Mouse (Mus musculus): ENCODE measurements around the gene Otulinl.

The Otulinl gene

GRCm38 (mm10) chr15:27647686-27648085, 33.7 kb downstream of the Otulinl start:
- DNase-seq: peak in 1 of 2 experiments; percentile 65

GRCm38 (mm10) chr15:27646665-27647064, 34.7 kb downstream of the Otulinl start:
- DNase-seq: no peak

- no peak for DNase-seq
These were observed 36.1 kb downstream of the Otulinl start for GRCm38 (mm10) chr15:27645250-27645649.

GRCm38 (mm10) chr15:27642895-27643294, 38.5 kb downstream of the Otulinl start:
- DNase-seq: peak; percentile 51 to 57

GRCm38 (mm10) chr15:27641171-27641570, 40.2 kb downstream of the Otulinl start:
- no peak for DNase-seq

DNA sequence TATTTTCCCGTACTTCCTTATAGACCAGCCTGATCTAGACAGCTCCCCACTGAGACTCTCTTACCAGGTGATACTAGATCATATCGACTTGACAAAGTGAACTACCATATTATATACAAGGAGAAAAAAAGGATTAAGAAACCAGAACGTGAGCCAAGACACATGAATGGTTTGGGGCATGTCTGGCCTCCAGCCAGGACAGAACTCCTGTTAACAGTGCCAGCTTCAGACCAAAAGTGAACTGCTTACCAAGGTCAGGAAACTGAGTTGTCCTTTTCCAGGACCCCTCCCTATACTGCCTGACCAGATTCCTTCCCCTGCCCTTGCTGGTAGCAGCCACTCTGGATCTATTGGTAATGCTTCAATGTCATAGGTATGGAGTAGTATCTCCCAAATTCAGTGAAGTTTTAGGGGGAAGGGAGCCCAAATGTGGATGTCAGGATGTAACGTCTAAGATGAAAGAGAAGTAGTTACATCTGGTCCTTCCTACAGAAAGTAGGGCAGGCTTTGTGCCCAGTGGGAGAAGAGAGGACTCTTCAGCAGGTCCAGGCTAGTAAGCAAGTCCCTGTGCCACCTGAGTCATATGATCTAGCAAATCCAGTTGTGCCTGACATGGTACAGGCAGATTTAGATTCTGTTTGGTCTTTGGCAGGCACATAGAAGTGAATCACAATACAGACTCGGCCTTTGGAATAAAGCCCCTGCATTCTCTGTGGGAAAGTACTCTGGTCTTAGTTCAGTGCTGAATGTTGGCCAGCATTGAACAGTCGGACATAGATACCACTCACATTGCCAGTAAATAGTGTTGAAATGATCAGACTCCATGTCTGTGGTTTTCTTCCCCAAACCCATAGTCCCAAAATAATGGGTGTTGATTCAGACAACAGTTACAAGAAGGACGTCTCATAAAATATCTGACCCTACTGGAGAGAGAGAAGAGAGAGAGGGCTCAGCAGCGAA, 47.2 kb downstream of the Otulinl start:
- DNase-seq: peak in 1 of 2 experiments; percentile 18

GRCm38 (mm10) chr15:27630601-27631383, 50.6 kb downstream of the Otulinl start, which contains the start of gene Otulin:
TSS of gene Otulin (minus strand) at chr15:27630693.
- peak; percentile 100 for DNase-seq

DNA sequence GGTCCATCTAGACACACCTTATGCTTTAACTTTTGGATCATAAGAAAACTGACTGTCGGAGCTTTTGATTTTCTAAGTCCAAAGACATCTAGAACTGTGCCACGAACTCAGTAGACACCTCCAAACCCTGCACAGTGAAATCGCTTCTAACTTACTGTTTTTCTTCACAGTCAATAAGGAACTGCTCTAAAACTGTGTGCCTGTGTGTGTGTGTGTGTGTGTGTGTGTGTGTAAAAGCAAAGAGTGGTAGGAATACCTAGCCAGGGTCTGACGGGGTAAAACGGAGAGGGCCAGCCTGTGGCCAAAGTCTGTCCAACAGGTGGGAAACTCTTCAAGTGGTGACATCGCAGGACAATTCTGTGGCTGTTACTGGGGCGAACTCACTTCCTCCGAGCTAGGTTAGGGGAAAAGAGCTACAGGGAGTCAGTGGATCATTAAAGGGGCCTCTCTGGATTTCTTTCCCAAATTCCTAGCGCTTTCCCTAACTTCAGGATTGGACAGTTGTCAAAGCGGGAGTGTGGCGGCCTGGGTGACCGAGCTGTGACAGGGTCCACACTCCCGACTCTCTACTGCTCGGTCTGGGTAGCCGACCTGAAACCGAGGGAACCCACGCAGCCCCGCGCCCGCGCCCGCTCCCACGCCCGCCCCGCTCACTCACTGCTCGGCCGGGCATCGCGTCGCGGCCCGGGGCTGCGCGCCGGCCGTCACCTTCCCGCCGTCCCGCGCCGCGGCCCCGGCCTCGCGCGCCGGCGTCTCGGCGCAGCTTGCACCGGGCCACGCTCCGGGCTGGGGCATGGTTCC, 51.4 kb downstream of the Otulinl start:
- DNase-seq: peak; percentile 18 to 55

DNA sequence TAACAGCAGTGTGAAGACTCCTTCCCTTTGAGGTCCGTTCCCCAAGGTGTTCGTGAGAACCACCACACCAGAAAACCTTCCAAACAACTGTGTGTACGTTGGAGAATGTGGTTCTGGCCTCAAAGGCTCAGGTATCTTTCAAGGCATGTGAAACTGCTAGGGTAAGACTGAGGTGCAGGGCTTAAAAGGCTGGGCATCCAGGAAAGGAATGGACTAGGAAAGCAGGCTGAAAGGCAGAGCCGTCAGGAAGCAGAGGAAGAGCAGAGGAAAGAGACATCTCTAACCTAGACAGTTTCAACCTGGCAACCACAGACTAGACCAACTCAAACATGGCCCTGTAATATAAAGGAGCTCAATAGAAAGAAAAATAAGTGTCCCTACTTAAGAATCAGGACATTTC, 52.3 kb downstream of the Otulinl start:
- no peak for DNase-seq

DNA sequence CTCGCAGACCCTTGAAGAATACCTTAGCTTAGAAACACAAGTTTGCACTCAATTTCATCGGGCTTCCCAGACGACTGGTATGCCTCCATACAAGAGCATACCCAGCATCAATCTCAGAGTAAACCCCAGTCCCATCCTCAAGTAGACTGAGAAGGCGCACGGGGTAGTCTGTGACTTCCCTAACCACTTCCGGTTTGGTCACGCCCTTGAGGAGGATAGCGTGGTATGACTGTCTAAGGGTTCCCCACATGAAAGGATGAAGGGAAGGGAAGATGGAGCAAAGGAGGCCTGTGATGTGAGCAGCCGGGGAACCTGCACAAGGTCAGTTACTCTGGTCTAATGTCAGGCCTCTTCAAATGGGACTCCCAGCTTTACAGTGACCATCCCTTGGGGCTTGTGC, 53.6 kb downstream of the Otulinl start:
- no peak for DNase-seq

DNA sequence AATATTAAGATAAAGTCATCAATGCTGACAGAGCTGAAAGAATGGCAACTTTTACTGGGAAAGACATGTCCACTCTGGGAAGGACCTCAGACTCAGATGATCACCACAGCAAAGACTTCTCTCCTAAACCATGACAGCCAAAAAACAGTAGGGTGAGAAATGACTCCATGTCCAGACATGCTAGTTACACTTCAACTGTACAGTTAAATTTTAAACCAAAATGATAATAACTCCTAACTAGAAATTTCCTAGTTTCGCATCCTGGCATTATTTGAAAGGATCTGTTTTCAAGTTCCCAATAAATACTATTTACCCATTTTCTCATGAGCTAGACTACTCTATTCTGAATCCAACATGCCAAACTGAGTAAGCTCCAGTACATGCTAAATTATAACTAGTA, 55.1 kb downstream of the Otulinl start:
- DNase-seq: no peak

GRCm38 (mm10) chr15:27625890-27626255, 55.5 kb downstream of the Otulinl start:
- no peak for DNase-seq

DNA sequence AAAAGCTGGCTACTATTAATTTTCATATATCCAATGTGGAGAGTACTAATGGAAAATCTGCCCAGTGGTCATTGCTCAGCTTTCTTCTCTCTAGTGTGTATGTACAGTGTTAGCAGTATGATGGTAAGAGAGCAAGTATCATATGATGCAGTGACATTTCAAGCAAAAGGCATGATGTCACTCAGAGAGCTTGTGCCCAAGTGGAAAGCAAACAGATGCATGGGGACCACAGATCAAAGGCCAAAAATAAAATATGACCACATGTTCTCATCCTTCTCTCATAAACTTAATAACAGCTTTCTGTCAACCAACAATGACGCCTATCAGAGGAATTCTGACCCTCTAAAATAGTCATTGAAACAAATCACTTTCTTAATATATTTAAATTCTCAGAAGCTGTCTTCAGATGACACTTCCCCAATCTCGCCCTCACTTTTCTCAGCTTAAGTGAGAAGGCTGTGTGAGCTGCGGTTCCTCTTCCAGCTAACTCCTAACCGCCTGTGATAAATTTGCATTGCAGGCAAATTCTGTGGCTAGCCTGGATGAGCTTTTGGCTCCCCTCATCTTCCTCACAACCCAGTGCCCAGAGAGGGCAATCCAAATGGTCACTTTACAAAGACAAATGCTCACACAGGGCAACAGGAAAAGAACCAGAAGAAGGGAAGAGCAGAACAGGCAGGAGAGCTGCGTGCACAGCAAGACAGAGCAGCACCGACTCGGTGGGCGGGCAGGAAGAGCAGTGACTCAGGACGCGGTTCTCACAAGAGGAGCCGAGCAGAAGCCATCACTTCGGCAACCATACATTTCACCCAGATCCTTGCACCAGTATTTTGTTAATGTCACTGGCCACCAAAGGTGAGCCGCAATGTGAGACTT, 56.1 kb downstream of the Otulinl start:
- no peak for DNase-seq

DNA sequence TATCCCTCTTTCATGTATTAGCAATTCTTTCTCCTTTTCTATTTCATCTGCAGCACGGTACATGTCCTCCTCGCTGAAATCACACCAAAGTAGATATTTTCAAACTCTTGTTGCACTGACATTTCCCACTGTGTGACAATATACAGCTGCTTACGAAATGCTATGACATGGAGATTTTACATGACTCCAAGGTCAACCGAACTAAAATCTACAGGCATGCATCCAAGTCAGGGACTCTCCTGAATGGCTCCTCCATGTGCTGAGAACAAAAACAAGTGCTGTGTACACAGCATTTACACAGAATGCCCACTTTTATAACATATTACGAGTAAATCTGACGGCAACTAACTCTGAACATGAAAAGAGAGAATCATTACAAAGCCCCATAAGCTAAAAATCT, 58.1 kb downstream of the Otulinl start:
- no peak for DNase-seq

- DNase-seq: peak; percentile 45 to 58
These were observed 60.7 kb downstream of the Otulinl start for GRCm38 (mm10) chr15:27620475-27621185.

DNA sequence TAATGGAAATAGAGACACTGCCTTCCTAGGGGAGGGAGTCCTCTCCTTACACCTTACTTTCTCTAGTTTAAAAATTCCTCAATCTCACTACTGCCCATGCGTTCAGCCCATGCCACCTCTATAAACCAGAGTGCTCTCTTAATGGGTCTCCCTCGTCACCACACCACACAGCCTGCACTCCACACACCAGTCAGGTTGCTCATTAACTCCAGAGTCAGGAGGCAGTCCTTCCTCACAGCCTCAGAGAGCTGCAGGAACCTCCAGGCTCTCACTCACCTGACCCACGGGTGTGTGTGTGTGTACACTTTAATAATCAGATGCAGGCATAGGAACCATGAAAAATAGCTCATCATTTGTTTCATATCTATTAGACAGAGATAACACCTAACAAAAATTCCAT, 61.7 kb downstream of the Otulinl start:
- no peak for DNase-seq

GRCm38 (mm10) chr15:27618778-27619533, 62.4 kb downstream of the Otulinl start:
- DNase-seq: no peak

DNA sequence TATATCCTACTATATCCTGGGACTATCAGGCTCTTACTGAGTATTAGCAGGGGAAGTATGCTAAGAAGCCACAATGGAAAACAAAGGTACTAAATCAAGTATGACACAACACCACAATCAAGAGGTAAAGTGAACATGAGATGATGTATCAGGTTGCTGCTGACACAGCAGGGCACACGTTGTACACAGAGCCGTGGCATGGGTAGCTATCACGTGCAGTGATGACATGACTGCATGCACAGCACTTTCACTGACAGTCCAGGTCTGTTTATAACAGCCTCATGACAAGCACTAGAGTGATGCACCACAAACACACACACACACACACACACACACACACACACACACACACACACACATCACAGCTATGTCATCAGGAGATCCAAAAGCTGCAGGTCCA, 64.2 kb downstream of the Otulinl start:
- no peak for DNase-seq

GRCm38 (mm10) chr15:27616159-27616558, 65.2 kb downstream of the Otulinl start:
- peak; percentile 48 to 70 for DNase-seq

DNA sequence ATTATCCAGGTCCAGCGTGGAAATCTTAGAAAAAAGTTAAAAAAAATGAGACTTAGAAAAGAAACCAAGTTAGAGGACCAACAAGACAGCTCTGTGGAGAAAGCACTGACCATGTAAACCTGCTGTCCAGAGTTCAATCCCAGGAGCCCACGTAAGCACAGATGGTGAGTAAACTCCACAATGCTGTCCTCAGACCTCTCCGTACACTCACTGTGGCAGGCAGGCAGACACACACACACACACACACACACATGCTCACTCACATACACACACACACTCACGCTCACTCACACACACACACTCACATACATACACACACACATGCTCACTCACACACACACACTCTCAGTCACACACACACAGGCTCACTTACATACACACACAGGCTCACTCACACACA, 68.1 kb downstream of the Otulinl start:
- no peak for DNase-seq

Measured in cerebellum, postnatal 10 days (tissue).